Mouse (Mus musculus) induced T-regulatory cell, adult 2 months (primary cell): ENCODE measurements at regions not wholly inside any gene's neighbourhood (a gene's known extent, or its start where the extent isn't known, plus 50 kb on each side); places are given as distances from the start of the nearest gene placed in this dataset.

Experiments
- DNase-seq: peaks from one replicate; pipeline ENCODE4 v3.0.0-alpha.2; 2012; ENCODE audit warnings: low read depth

- no peak for DNase-seq
These were observed 651.9 kb upstream of the Klhl1 start for GRCm38 (mm10) chr14:97170841-97171240.

- DNase-seq, result no peak
These were observed 646.9 kb upstream of the Klhl1 start for GRCm38 (mm10) chr14:97165793-97166192.

- no peak for DNase-seq
These were observed 630.2 kb upstream of the Klhl1 start for GRCm38 (mm10) chr14:97148997-97149653.

GRCm38 (mm10) chr14:97115918-97116635, 597.2 kb upstream of the Klhl1 start:
- no peak for DNase-seq

GRCm38 (mm10) chr14:97101090-97101675, 582.3 kb upstream of the Klhl1 start:
- no peak for DNase-seq

GRCm38 (mm10) chr14:97093389-97093788, 574.5 kb upstream of the Klhl1 start:
- no peak for DNase-seq

- DNase-seq, result no peak
These were observed 570.0 kb upstream of the Klhl1 start for GRCm38 (mm10) chr14:97088863-97089262.

GRCm38 (mm10) chr14:97087346-97087745, 568.4 kb upstream of the Klhl1 start:
- DNase-seq, result no peak

- DNase-seq, result no peak
These were observed 567.7 kb upstream of the Klhl1 start for GRCm38 (mm10) chr14:97086363-97087309.

- DNase-seq, result no peak
These were observed 555.9 kb upstream of the Klhl1 start for GRCm38 (mm10) chr14:97074808-97075207.

GRCm38 (mm10) chr14:97068770-97069169, 549.9 kb upstream of the Klhl1 start:
- no peak for DNase-seq

GRCm38 (mm10) chr14:97068313-97068712, 549.4 kb upstream of the Klhl1 start:
- no peak for DNase-seq

GRCm38 (mm10) chr14:97045321-97045720, 526.4 kb upstream of the Klhl1 start:
- DNase-seq, result no peak

GRCm38 (mm10) chr14:97039850-97040249, 520.9 kb upstream of the Klhl1 start:
- no peak for DNase-seq

- DNase-seq, result no peak
These were observed 509.6 kb upstream of the Klhl1 start for GRCm38 (mm10) chr14:97028528-97028927.

- DNase-seq, result no peak
These were observed 487.4 kb upstream of the Klhl1 start for GRCm38 (mm10) chr14:97006294-97006693.

- DNase-seq, result no peak
These were observed 476.2 kb upstream of the Klhl1 start for GRCm38 (mm10) chr14:96995081-96995480.

- no peak for DNase-seq
These were observed 471.8 kb upstream of the Klhl1 start for GRCm38 (mm10) chr14:96990542-96991162.

- no peak for DNase-seq
These were observed 444.2 kb upstream of the Klhl1 start for GRCm38 (mm10) chr14:96963074-96963447.

GRCm38 (mm10) chr14:96962426-96963073, 443.6 kb upstream of the Klhl1 start:
- DNase-seq, result no peak

- no peak for DNase-seq
These were observed 437.2 kb upstream of the Klhl1 start for GRCm38 (mm10) chr14:96956115-96956514.
